Mouse (Mus musculus): ENCODE measurements around the gene Sprr2k.
"Not testable (repeated sequence)": the region's sequence is repeated elsewhere in the genome, so short reads cannot be mapped to it uniquely, and the experiment has no call there.

The Sprr2k gene

DNA sequence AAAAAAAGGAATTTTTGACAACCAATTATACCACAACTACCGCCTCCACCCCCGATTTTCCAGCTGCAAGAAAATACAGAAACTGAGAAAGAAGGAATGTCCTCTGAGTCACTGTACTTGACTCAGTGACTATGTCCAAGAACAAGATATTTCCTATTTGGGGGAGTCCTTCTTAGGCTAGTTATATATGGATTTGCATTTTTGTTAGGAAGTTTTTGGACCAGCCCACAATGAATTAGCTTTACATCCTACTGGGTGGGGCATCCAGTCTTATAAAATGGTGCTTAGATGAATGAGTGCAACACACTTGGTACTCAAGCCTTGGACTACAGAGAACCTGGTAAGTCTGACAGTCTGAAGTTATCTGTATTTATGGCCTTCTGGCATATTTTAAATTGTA, at the start of gene Sprr2k:
Gene Sprr2k, plus strand, starts transcription at position 301 of the 400 bp plus-strand sequence.
- DNase-seq = no peak

DNA sequence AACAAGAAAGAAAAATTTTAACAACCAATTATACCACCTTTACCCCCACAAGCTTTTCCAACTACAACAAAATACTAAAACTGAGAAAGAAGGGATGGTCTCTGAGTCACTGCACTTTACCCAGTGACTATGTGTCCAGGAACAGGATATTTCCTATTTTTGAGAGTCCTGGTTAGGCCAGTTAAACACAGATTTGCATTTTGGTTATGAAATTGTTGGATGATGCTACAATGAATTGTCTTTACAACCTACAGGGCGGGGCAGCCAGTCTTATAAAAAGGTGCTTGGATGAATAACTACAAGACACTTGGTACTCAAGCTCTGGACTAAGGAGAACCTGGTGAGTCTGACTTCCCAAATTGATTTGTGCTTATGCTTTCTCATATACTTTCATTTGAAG, 47.0 kb upstream of the Sprr2k start, which contains the start of gene Sprr2h:
Gene Sprr2h, plus strand, starts transcription at position 301 of the 400 bp plus-strand sequence.
- DNase-seq = no peak

DNA sequence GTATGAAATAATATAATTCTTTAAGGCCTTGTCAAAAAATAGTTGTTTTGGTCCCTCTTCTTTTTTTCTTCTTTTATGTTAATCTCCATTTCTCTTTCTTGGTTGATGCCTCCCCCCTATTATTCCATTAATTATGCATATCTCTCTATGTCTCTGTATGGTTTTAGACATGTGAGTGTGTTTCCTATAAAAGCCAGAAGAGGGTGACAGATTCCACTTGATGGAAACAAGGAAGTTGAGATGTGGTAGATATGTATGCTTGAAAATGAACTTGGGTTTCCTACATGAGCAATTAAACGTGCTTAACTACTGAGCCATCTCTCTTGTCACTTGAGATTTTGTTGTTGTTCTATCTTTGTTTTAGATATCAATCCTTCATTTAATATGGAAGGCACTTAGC, 38.1 kb upstream of the Sprr2k start:
- no peak for DNase-seq

DNA sequence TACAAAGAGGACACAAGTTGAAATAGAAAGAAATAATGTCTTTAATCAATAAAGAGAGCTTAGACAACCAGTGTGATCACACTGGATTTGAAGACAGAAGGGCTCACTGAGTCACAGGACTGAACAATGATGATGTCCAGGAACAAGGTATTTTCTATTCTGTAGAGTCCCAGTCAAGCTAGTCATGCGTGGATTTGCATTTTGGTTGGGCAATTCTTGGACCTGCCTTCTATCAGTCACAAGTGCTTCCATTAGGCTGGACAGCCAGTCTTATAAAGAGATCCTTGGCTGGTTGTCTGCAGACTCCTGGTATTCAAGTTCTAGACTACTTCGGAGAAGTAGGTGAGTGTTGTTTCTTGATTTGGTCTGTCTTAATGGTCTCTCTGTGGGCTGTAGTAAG, 24.7 kb upstream of the Sprr2k start, which contains the start of gene Sprr2i:
Gene Sprr2i, plus strand, starts transcription at position 301 of the 400 bp plus-strand sequence.
- DNase-seq = no peak

DNA sequence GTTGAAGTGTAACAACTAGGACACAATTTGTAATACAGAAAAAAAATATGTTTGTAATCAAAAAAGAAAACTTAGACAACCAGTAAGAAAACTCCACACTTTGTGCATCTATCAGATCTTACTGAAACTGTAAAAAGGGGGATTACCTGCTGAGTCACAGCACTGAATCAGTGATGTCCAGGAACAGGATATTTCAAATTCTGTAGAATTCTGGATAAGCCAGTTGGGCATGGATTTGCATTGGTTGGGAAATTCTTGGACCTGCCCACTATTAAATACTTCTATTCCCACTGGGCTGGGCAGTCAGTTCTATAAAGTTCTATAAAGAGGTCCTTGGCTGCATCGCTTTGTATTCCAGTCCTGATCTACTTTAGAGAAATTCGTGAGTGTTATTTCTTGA, 14.6 kb upstream of the Sprr2k start, which contains the start of gene Sprr2j-ps:
Gene Sprr2j-ps, plus strand, starts transcription at position 301 of the 400 bp plus-strand sequence.
- no peak for DNase-seq

DNA sequence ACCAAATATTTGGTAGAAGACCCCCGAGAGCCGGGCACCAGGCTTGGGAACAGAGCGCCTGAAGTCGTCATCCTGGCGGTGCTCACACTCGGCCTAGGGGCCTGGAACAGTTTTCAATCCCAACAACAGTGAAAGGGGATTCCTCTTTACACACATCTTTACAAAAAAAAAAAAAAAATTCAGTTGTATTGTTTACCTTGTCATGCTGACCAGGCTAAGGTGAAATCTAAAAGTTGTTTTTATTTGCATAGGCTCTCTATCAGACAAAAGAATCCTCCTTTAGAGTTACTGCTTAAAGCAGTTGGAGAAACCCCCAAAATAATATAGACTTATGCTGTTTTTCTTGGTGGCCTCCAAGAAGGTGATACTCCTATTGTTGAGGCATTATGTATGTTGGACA, 3.1 kb upstream of the Sprr2k start, which contains the start of gene Gm9774:
Gene Gm9774, minus strand, starts transcription at position 101 of the 400 bp plus-strand sequence.
- DNase-seq = no peak

DNA sequence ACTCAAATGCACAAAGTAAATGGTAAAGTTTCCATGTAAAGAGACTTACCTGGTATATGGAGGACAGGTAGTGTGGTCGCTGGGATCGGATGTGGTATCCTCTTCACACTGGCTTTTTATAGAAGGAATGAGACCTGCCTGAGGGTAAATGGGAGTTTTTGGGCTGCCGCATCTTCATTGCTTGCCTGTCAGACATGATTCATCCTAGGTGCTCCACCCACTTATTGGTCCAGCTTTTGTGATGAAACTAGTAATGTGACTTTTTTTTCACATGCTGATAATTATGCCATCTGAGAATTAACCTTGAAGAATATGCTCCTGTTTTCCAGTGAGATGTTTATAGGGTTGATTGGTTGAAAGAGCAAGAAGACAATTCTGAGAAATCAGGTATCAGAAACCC, 6.3 kb downstream of the Sprr2k start, which contains the start of gene Sprr1b:
Gene Sprr1b, minus strand, starts transcription at position 101 of the 400 bp plus-strand sequence.
- DNase-seq = no peak

DNA sequence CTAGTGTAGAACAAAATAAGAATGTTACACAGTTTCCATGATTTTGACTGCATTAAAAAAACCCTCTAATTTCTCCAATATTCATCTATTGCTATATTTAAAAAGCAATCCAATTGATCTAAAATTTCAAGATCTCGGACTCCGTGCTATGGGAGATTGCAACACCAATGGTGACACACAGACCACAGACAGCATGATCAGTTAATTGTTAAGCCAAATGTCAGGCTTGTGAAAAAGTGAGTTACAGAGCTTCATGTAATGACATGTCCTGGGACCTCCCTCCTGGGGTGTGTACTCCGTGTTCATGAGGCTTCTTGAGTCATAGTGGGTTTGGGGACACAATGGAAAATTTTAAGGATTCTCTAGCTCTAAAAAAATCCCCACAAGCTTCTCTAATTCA, 7.8 kb downstream of the Sprr2k start:
- DNase-seq = no peak

DNA sequence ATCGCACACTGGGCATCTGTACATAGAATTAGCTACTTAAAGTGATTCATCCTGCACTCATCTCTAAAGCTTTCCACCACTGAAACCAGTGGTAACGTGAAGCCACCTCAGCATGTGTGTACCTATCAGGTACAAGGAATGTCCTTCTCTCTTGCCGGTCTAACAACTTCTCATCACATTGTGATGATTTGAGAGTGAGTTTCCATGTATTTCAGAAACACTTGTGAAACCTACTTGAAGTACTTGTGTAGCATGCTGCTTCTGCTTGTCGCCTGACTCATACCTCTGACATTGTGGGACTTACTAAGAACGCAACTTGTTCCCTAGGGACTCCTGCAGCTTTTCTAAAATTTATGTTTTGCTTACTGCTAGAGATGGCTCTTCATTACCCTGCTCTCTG, 22.8 kb downstream of the Sprr2k start:
- DNase-seq = no peak

DNA sequence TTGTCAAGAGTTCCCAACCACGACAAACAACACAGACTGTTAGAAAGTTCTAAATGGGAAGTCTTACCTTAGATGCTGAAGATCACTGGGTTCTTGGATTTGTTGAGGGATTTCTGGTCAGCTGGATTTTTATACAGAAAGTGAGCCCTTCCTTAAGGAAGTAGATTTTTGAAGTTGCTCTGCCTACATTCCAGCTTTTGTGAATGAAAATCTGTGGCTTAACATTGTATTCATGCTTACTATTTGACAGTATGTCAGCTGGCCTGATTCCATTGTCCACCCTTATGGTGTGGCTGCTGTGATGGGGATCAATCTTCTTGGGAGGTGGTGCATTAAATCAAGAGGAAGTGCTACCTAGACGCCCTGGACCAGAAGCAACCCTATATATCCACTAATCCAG, 26.2 kb downstream of the Sprr2k start, which contains the start of gene Sprr3:
Gene Sprr3, minus strand, starts transcription at position 101 of the 400 bp plus-strand sequence.
- no peak for DNase-seq

DNA sequence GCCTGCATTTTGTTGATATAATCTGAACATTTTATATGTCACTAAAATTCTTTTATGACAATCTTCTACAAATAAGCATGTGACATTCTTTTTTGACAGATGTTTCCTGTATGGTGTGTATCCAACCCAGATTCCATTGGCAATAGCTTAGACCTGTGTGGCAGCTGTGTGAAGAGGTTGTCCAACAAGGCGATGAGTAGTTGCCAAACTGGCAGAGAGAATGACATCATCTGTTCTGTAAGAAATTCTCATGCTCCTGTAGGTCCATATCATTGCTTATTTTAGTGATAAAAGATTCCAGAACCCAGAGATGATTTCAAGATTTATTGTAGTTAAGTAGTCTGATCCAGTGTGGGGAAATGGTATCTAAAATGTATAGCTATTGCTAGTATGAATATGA, 34.2 kb downstream of the Sprr2k start:
- DNase-seq = no peak

DNA sequence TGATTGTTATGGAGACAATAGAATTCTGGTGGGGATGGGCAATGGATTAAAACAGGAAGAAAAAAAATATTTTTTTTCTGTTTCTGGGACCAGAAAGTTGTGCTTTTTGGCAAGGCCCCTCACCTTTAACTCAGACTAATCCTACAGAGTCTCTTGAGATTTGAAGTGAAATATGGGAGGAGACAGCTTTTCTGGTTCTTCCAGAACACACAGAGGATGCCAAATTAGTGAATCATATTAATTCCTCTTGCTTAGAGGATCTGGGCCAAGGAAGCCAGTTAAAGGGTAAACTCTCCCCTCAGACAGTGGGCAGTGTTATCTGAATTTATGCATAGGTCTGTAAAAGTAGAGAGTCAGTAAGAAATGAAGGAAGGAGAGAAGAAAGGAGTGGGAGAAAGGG, 35.0 kb downstream of the Sprr2k start:
- DNase-seq = no peak

DNA sequence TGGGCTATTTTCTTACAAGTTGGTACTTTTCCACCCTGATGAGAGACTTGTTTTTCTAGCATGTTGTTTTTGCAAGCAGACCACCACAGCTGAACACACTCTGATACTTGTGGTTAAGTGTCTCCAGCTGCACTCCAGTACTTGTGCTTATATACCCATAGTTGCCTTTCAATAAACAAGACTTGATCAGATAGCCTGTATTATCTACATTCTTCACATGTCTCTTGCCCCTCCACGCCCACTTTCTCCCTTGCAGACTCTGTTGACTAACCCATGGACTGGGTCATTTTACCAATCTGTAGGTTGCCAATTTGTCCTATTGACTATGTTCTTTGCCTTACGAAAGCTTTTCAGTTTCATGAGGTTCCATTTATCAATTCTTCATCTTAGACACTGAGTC, 37.7 kb downstream of the Sprr2k start:
- DNase-seq = no peak

DNA sequence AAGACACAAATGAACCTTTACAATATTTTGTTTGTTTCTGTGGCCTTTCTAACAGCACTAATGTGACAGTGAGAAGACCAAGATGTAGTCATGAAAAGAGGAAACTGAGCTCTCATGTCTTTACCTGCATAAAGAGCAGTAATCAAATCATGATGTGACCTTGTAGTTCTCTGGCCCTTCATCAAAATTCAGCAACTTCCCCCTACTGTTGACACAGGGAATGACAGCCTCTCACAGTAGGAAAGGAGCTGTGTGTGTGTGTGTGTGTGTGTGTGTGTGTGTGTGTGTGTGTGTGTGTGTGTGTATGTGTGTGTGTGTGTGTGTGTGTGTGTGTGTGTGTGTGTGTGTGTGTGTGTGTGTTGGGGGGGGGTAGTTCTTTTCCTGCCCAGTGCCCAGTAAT, 48.9 kb downstream of the Sprr2k start:
- DNase-seq = not testable (repeated sequence)
